Mouse (Mus musculus) embryonic stem cell, embryonic (primary cell): ENCODE results near the gene Cecr2.

ENCODE experiments used
- CTCF ChIA-PET, 4 experiments: fragments of 300-600 bp in 2 of 4; fragments of 350-600 bp in 2 of 4; sonication (Branson Sonifier 250); formaldehyde crosslinking; loops; one replicate each; lab custom pipeline; 2022; ENCODE audit warnings: inconsistent platforms in 2 of 4; lab: Charles Lee
- POLR2A ChIA-PET, 4 experiments: fragments of 300-600 bp in 2 of 4; fragments of 350-600 bp in 2 of 4; sonication (Branson Sonifier 250); formaldehyde crosslinking; loops; one replicate each; lab custom pipeline; 2022; ENCODE audit warnings: antibody characterized with exemption in 4 of 4, inconsistent platforms in 1 of 4; lab: Charles Lee

The Cecr2 gene

DNA sequence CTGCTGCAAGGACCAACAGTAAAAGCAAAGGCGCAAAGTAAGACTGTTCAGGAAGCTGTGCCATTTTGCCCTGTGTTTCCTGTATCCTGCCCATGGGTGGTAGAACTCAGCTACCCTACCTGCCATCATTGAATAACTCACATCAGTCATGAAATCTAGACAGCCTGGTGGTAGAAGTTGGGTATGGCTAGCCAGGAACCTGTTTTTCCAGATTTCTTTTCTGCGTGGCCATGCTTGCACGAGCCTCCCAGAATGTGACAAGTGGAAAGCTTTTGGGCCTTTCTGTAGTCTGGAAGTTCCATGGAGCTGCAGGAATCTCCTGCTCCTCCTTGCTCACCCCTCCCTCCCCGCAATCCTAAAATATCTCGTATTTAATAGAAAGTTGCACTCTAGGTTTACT is 49.1 kb downstream of the Cecr2 start:
- ChIA-PET CTCF (interaction anchor here (0.6 to 1.1 kb wide), 7 partner anchors 8 to 220 kb away, joined by 3 to 5 read pairs (median 3); no protein-coding TSS in a partner anchor), POLR2A (interaction anchor here in 2 of 4 experiments (0.7 to 3.1 kb wide), 6 partner anchors 9 to 111 kb away, joined by 3 to 12 read pairs (median 3); no protein-coding TSS in a partner anchor)

DNA sequence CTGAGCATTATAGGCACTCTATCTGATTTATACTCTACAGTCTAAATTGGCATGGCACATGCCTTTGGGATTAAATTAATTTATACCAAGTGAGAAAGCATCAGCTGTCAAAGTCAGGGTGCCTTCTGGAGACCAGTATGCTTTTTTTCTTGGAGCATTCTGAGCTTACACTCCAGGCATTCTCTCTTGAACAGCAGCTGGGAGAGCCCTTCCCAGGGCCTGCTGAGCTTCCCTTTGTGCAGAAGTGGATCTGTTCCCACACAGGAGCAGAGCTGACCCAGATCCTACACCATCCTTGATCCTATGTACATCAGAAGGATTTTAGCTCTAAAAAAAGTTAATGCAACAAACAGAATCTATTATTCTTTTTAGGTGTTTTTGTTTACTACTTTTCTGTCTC is 49.7 kb downstream of the Cecr2 start:
- CTCF ChIA-PET = interaction anchor here (0.6 to 1.1 kb wide), 6 partner anchors 9 to 221 kb away, joined by 3 read pairs; no protein-coding TSS in a partner anchor
- POLR2A ChIA-PET = interaction anchor here in 2 of 4 experiments (0.6 to 3.1 kb wide), 6 partner anchors 8 to 45 kb away, joined by 3 to 12 read pairs (median 4); no protein-coding TSS in a partner anchor

DNA sequence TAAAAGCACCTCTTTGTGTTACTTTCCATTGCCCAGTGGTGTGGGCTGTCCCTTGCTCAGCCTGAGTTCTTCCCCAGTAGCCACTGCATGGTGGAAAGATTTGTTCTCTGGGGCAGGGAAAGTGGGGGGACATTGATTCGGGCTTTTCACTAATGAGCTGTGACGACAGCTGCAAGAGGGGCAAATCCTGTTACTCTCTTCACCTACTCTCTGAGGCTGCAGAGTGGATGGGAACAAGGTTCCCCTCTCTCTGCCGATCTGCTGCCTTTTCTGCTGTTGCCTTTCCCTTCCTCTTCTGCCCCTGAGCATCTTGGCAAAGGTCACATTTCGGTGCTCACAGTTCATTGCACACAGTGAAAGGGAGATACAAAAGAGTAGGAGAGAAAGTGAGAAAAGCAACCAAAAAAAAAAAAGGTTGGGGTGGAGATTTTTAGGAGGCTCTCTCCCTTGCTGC is 50.4 kb downstream of the Cecr2 start:
- ChIA-PET CTCF (interaction anchor here in 1 of 4 experiments (0.9 kb wide), 1 partner anchor 112 kb away, joined by 5 read pairs; no protein-coding TSS in a partner anchor), POLR2A (interaction anchor here in 2 of 4 experiments (0.8 to 1.3 kb wide), 2 partner anchors 9 to 452 kb away, joined by 3 to 4 read pairs; no protein-coding TSS in a partner anchor)

GRCm38 (mm10) chr6:120725986-120726385 is 59.8 kb downstream of the Cecr2 start:
- ChIA-PET POLR2A (interaction anchor here in 3 of 4 experiments (0.5 to 1.9 kb wide), 4 partner anchors 10 to 96 kb away, joined by 3 to 4 read pairs (median 4); partner anchors contain the start of gene Atp6v1e1 (in 1 of the 3)), CTCF (interaction anchor here in 3 of 4 experiments (0.6 to 1.2 kb wide), 3 partner anchors 52 to 705 kb away, joined by 3 to 4 read pairs (median 3); no protein-coding TSS in a partner anchor)

DNA sequence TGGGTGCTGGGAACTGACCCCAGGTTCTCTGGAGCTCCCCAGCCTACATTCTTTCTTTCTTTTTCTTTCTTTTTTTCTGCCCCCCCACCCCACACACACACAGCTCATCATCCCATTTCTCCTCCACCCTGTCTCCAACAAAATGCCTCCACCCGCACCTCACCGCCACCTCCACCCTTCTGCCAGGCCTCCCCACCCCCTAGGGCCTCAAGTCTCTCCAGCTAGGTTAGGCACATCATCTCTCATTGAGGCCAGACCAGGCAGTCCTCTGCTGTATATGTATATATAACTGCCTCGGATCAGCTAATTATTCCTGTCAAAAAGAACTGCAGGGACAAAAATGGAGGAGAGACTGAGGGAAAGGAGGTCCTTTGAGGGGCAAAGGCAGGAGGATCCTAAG is 69.8 kb downstream of the Cecr2 start:
- CTCF ChIA-PET = interaction anchor here in 3 of 4 experiments (0.5 to 2.2 kb wide), 11 partner anchors 19 to 469 kb away, joined by 3 to 13 read pairs (median 6); no protein-coding TSS in a partner anchor

GRCm38 (mm10) chr6:120736566-120736965 is 70.4 kb downstream of the Cecr2 start:
- CTCF ChIA-PET = interaction anchor here in 3 of 4 experiments (0.5 to 2.2 kb wide), 9 partner anchors 84 to 469 kb away, joined by 3 to 13 read pairs (median 6); no protein-coding TSS in a partner anchor

More for the DNA sequence above, 69.8 kb downstream of the Cecr2 start:
- POLR2A ChIA-PET = interaction anchor here in 2 of 4 experiments (0.8 to 1.3 kb wide), 3 partner anchors 33 to 194 kb away, joined by 3 read pairs; no protein-coding TSS in a partner anchor

GRCm38 (mm10) chr6:120743130-120743529 is 77.0 kb downstream of the Cecr2 start:
- CTCF ChIA-PET = interaction anchor here in 2 of 4 experiments (0.7 to 2.1 kb wide), 2 partner anchors 27 to 261 kb away, joined by 3 to 6 read pairs; no protein-coding TSS in a partner anchor
- POLR2A ChIA-PET = interaction anchor here in 2 of 4 experiments (0.7 to 2.0 kb wide), 5 partner anchors 11 to 249 kb away, joined by 3 to 4 read pairs (median 4); partner anchors contain the start of gene Tmem121b (in 1 of the 2)

More at GRCm38 (mm10) chr6:120736566-120736965, 70.4 kb downstream of the Cecr2 start:
- POLR2A ChIA-PET = no interaction called here

DNA sequence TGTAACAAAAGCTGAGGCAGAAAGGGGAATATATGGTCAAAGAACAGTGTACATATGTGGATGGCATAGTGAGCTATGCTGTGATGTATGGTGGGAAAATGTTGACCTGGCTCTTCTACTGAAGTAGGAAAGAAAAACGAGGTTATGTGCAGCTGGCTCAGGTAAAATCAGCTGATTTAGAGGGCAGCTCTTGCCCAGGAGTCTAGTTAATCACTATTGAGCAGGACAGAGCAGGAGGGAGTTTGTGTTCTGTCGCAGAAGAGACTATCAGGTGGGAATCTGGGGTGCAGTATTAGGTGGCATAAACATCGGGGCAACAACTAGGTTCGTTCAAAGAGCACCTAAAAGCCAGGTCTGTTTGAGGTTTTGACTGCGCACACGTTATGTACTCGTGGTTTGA is 78.1 kb downstream of the Cecr2 start:
- ChIA-PET POLR2A (interaction anchor here in 2 of 4 experiments (0.8 to 2.0 kb wide), 9 partner anchors 11 to 251 kb away, joined by 3 to 10 read pairs (median 4); partner anchors contain the start of gene Tmem121b (in 1 of the 2)), CTCF (interaction anchor here in 2 of 4 experiments (1.1 to 2.1 kb wide), 2 partner anchors 204 to 262 kb away, joined by 3 to 6 read pairs; no protein-coding TSS in a partner anchor)

- ChIA-PET CTCF (no interaction called here), POLR2A (interaction anchor here in 1 of 4 experiments (0.6 to 1.4 kb wide), 2 partner anchors 12 to 50 kb away, joined by 3 read pairs; no protein-coding TSS in a partner anchor)
These were observed 80.2 kb downstream of the Cecr2 start for GRCm38 (mm10) chr6:120746416-120746815.

DNA sequence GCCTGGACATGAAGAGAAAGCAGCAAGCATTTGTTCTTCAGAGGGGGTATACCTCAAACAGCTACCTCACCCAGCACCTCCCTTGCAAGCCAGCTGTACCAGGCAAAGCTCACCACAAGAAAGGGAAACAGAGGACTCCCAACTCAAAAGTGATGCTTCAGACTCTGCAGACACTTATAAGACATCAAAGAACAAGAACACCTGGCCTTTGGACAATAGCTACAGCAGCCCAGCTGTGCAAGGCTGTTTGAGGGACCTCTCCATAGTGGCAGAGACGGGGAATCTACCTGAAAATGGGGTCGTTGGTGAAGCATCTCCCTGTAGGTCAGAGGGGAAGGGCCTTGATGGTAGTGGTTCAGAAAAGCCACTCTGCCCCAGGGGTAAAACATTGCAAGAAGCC is 95.0 kb downstream of the Cecr2 start:
- CTCF ChIA-PET = interaction anchor here in 1 of 4 experiments (0.5 kb wide), 1 partner anchor 1831 kb away, joined by 4 read pairs; no protein-coding TSS in a partner anchor
- POLR2A ChIA-PET = no interaction called here

DNA sequence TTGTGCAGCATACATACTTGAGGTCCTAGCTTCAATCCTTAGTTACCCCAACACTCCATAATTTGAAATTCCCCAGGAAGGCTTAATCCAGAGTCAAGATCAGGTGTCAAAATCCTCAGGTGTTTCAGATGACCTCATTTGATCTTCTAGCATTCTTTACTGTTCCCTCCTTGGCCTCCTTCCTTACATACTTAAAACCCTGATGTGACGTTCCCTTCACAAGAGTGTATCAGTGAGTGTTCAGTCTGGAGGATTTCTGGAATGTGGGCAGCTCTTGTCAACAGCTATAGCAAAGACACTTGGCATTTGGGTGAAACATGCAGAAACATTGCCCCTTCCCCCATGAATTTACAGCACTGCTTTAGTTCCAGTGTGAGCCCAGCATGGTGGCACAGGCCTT is 103.8 kb downstream of the Cecr2 start:
- ChIA-PET CTCF (no interaction called here), POLR2A (interaction anchor here in 1 of 4 experiments (0.8 to 4.9 kb wide), 5 partner anchors 11 to 188 kb away, joined by 3 to 36 read pairs (median 7); no protein-coding TSS in a partner anchor)

DNA sequence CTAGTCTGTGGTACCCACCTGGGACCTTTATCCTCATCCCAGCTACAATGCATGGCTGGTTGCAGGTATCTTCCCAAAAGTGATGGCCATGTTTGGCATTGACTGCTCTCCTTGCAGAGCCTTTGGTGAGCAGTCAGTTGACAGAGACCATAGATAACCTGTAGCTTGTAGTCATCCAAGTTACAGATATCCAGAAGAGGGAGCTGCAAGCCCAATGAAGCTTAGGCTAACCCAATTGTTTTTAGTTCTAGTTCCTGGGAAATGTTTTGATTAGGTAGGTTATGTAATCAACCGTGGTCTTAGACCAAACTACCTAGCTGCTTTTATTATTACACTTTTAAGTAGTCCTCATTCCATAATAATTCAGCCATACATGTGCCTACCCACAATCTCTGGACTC is 105.2 kb downstream of the Cecr2 start:
- ChIA-PET POLR2A (interaction anchor here in 2 of 4 experiments (0.5 to 4.9 kb wide), 8 partner anchors 9 to 632 kb away, joined by 3 to 36 read pairs (median 4); no protein-coding TSS in a partner anchor), CTCF (interaction anchor here in 2 of 4 experiments (1.1 to 1.2 kb wide), 2 partner anchors 9 to 10 kb away, joined by 3 to 4 read pairs; no protein-coding TSS in a partner anchor)

- CTCF ChIA-PET = interaction anchor here in 3 of 4 experiments (0.6 to 1.2 kb wide), 3 partner anchors 8 to 193 kb away, joined by 3 to 4 read pairs (median 4); no protein-coding TSS in a partner anchor
- POLR2A ChIA-PET = interaction anchor here in 3 of 4 experiments (0.5 to 4.9 kb wide), 10 partner anchors 13 to 422 kb away, joined by 3 to 36 read pairs (median 4); partner anchors contain the start of gene Atp6v1e1 (in 1 of the 3)
These were observed 105.9 kb downstream of the Cecr2 start for GRCm38 (mm10) chr6:120772025-120772424.

DNA sequence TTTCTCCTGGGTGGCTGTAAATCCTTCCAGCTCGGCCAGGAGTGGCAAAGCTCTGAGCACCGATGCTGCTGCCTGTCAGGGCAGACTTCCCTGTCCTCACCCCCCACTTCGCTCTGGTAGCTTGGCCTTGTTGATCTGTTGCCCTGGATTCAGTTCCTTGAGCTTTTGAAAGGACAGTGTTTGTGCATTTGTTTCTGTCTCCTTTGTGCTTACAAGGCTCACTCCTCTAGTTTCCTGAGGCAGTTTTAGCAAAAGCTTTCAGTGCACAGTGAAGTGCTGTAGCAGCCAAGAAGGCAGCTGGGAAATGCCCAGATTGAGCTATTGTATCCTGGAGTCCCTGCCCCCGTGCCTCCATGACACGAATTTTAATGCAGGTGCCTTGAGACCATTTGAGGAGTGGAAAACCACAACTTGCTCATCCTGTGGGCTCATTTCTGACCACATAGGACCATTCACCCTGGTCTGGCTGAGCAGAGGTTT is 107.0 kb downstream of the Cecr2 start, which contains the start of gene Slc25a18:
Slc25a18 (plus strand) TSS at position 430 of the 480 bp plus-strand sequence.
- ChIA-PET CTCF (interaction anchor here in 3 of 4 experiments (0.5 to 1.1 kb wide), 4 partner anchors 20 to 232 kb away, joined by 3 to 4 read pairs (median 3); no protein-coding TSS in a partner anchor), POLR2A (interaction anchor here (0.5 to 4.9 kb wide), 15 partner anchors 9 to 234 kb away, joined by 3 to 36 read pairs (median 4); partner anchors contain the start of gene Atp6v1e1 (in 1 of the 4))

- CTCF ChIA-PET = interaction anchor here in 2 of 4 experiments (1.0 to 1.1 kb wide), 2 partner anchors 19 to 232 kb away, joined by 3 to 4 read pairs; no protein-coding TSS in a partner anchor
- POLR2A ChIA-PET = interaction anchor here (0.9 to 1.7 kb wide), 11 partner anchors 8 to 49 kb away, joined by 3 to 8 read pairs (median 4); partner anchors contain the start of gene Atp6v1e1 (in 1 of the 4)
These were observed 107.6 kb downstream of the Cecr2 start for GRCm38 (mm10) chr6:120773763-120774162.

DNA sequence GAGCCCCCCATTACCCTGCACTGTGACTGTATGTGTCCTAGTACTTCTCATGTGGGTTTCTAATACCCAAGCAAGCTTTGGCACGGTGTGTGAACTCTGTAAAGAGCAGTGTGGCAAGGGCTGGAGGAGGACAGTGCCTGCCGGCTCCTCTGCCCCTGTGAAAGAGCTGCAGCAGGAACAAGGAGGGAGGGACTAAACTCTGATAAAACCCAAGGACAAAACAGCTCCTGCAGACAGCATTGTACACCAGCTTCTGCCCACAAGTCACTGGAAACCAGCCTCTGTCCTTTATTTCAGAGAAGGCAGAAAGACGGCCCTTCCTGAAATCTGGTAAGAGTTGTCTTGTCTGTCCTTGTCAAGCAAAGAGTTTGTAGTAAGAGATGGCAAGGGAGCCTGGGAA is 110.1 kb downstream of the Cecr2 start:
- ChIA-PET POLR2A (interaction anchor here in 2 of 4 experiments (1.1 kb wide), 2 partner anchors 14 to 100 kb away, joined by 3 read pairs; no protein-coding TSS in a partner anchor), CTCF (no interaction called here)

GRCm38 (mm10) chr6:120777533-120777932 is 111.4 kb downstream of the Cecr2 start:
- CTCF ChIA-PET = interaction anchor here in 1 of 4 experiments (0.6 kb wide), 2 partner anchors 52 to 369 kb away, joined by 3 read pairs; no protein-coding TSS in a partner anchor

More at GRCm38 (mm10) chr6:120777533-120777932, 111.4 kb downstream of the Cecr2 start:
- POLR2A ChIA-PET = interaction anchor here in 3 of 4 experiments (0.6 to 1.8 kb wide), 6 partner anchors 10 to 111 kb away, joined by 3 to 5 read pairs (median 3); partner anchors contain the start of genes Atp6v1e1 (in 1 of the 3) and Cecr2 (in 1 of the 3)
